Mouse (Mus musculus) E14TG2a.4 (cell line): ENCODE measurements around the gene Elof1.
A peak's percentile ranks its signal among the peaks of the same experiment; 100 is the strongest.

Experiments used
- H3K27me3 ChIP-seq: 2 replicates; pipeline ENCODE4 v1.6.1; 2014; ENCODE audit warnings: low read length, control low read depth; ENCODE audit not compliant: insufficient read depth
- H3K36me3 ChIP-seq: 2 replicates; pipeline ENCODE4 v1.6.1; 2014; ENCODE audit warnings: low read length, control low read depth; ENCODE audit not compliant: insufficient read depth
- H3K4me1 ChIP-seq: replicated peaks from 2 replicates; pipeline ENCODE4 v1.6.1; 2014; ENCODE audit warnings: low read depth, low read length, control low read depth
- H3K4me3 ChIP-seq: replicated peaks from 2 replicates; pipeline ENCODE4 v1.5.1; 2014; ENCODE audit warnings: mild to moderate bottlenecking, low read length
- H3K9me3 ChIP-seq: 2 replicates; pipeline ENCODE4 v1.6.1; 2014; ENCODE audit warnings: low read length, control low read depth
- CTCF ChIP-seq: conservative IDR thresholded peaks from 2 replicates; pipeline ENCODE4 v1.5.1; 2014; ENCODE audit warnings: low read length
- NANOG ChIP-seq: IDR thresholded peaks from 2 replicates; pipeline ENCODE4 v1.6.1; 2014; ENCODE audit warnings: borderline replicate concordance, low read length, mixed read lengths
- POU5F1 ChIP-seq: IDR thresholded peaks from 2 replicates; pipeline ENCODE4 v1.6.1; 2014; ENCODE audit warnings: low read length, borderline replicate concordance

Elof1 gene

DNA sequence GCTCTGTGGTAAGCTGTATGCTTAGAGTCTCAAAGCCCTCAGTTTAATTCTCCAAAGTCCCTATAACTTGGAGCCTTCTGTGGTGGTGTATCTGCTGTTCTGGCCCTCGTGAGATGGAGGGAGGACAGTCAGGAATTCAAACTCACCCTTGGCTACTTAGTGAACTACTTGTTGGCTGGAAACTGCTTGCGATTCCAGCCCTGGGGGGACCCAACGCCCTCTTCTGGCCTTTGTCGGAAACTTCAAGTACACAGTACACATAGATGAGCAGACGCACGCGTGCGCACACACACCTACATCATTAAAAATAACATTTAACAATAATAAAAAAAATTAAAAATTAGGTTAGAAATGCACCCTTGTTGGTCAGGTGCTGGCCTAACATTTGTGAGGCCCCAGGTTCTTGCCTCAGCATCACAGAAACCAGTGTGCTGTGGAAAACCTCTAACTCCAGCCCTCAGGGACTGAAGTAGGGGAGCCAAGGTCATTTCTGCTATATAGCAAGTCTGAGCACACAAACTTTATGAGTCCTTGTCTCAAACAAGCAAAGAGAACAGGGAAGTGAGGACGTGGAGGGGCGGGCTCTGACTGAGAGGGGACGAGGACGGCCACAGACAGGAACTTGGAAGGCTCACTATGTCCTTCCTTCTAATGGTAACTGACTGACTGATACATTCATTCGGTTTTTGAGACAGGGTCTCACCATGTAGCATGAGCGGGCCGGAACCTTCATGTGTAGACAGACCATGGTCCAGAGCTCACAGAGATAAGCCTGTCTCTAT lies 8.5 kb upstream of the Elof1 start:
- peaks cover 27% of the 10 kb centered on the region for H3K36me3 ChIP-seq
- no peaks in the 10 kb centered on the region for H3K9me3 ChIP-seq
- TF ChIP-seq NANOG = no peak
- peak; percentile 40 for TF ChIP-seq CTCF
- no peak overlapping the region for H3K4me3 ChIP-seq
- peaks cover 33% of the 10 kb centered on the region for H3K27me3 ChIP-seq
- H3K4me1 ChIP-seq = peaks cover 49% of the 10 kb centered on the region

DNA sequence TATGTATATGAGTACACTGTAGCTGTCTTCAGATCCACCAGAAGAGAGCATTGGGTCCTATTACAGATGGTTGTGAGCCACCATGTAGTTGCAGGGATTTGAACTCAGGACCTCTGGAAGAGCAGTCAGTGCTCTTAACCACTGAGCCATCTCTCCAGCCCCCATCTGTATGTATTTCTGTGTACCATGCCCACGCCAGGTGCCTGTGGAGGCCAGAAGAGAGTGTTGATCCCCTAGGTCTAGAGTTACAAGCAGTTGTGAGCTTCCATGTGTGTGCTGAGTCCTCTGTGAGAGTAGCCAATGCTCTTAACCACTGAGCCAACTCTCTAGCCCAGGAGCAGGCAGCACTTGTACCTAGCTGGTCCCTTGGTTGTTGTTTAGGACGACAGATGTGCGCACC lies 7.2 kb upstream of the Elof1 start:
- no peak overlapping the region for H3K4me3 ChIP-seq
- H3K27me3 ChIP-seq = peaks cover 25% of the 10 kb centered on the region
- no peaks in the 10 kb centered on the region for H3K9me3 ChIP-seq
- peaks cover 19% of the 10 kb centered on the region for H3K36me3 ChIP-seq
- H3K4me1 ChIP-seq = peaks cover 36% of the 10 kb centered on the region
- no peak for TF ChIP-seq NANOG
- no peak for TF ChIP-seq CTCF
- TF ChIP-seq POU5F1 = no peak

- Histone ChIP-seq H3K36me3 (peaks cover 12% of the 10 kb centered on the region; the same call in 1 of the 2 replicates), H3K9me3 (no peaks in the 10 kb centered on the region), H3K4me3 (no peak overlapping the region), H3K27me3 (peaks cover 18% of the 10 kb centered on the region), H3K4me1 (peaks cover 37% of the 10 kb centered on the region)
- TF ChIP-seq NANOG = no peak
- TF ChIP-seq POU5F1 = no peak
- TF ChIP-seq CTCF = no peak
Measured at GRCm38 (mm10) chr9:22123069-22123609, 6.2 kb upstream of the Elof1 start.

DNA sequence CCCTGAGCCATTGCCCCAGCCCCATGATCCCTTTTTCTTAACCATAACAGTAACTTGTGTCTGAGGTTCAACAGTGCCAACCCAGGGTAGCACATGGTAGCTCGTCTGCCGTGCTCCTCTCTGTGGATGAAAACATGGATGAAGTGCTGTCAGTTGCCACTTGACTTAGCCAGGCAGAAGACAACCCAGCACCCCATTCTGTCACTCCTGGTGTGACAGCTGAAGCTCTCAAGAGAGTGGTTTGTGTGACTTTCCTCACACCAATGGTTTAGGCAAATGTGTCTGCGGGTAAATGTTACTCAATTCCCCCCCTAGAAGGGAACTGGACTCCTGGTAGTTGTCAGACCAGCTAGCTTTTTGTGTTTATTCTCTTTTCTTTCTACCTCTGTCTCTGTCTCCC lies 5.0 kb upstream of the Elof1 start:
- H3K4me3 ChIP-seq = no peak overlapping the region
- TF ChIP-seq POU5F1 = no peak
- no peak for TF ChIP-seq NANOG
- no peak for TF ChIP-seq CTCF
- peaks cover 15% of the 10 kb centered on the region for H3K27me3 ChIP-seq
- H3K4me1 ChIP-seq = peaks cover 37% of the 10 kb centered on the region
- peaks cover 5% of the 10 kb centered on the region; the same call in 1 of the 2 replicates for H3K36me3 ChIP-seq
- H3K9me3 ChIP-seq = no peaks in the 10 kb centered on the region

- no peak for TF ChIP-seq NANOG
- no peak for TF ChIP-seq POU5F1
- TF ChIP-seq CTCF = no peak
- no peaks in the 10 kb centered on the region for H3K9me3 ChIP-seq
- H3K4me3 ChIP-seq = no peak overlapping the region
- 0 out of 2 replicates have a peak, but pooled peaks cover under 1% of the 10 kb centered on the region for H3K36me3 ChIP-seq
- H3K4me1 ChIP-seq = peaks cover 32% of the 10 kb centered on the region
- H3K27me3 ChIP-seq = peaks cover 14% of the 10 kb centered on the region; the same call in 1 of the 2 replicates
Measured at GRCm38 (mm10) chr9:22121545-22121944, 4.6 kb upstream of the Elof1 start.

DNA sequence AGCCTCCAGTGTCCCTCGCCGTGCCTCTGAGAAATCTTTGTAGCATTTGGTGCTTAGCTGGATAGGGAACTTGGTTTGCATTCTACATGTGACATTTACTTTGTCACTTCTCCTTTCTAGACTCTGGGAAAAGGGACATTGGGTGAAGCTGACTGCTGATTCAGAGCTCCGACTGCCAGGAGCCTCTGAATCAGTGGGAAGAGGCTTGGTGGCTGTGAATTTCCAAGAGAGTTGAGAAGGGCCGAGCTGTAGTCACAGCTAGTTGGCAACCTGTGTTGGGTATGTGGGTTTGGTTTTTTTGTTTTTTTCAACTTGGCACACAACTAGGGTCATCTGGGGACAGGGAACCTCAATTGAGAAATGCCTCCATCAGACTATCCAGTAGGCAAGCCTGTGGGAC lies 2.6 kb upstream of the Elof1 start:
- Histone ChIP-seq H3K9me3 (no peaks in the 10 kb centered on the region), H3K4me1 (peaks cover 23% of the 10 kb centered on the region), H3K27me3 (peaks cover 14% of the 10 kb centered on the region; the same call in 1 of the 2 replicates), H3K36me3 (peaks cover 3% of the 10 kb centered on the region; the same call in 1 of the 2 replicates), H3K4me3 (no peak overlapping the region)
- TF ChIP-seq NANOG (no peak), CTCF (no peak), POU5F1 (no peak)

GRCm38 (mm10) chr9:22117754-22118456 lies 933 bp upstream of the Elof1 start:
- H3K4me3 ChIP-seq = peak overlapping the region; percentile 93
- TF ChIP-seq POU5F1 (no peak), CTCF (peak; percentile 51), NANOG (no peak)
- H3K27me3 ChIP-seq = peaks cover 13% of the 10 kb centered on the region; the same call in 1 of the 2 replicates
- H3K9me3 ChIP-seq = no peaks in the 10 kb centered on the region
- H3K36me3 ChIP-seq = peaks cover 19% of the 10 kb centered on the region
- peaks cover 23% of the 10 kb centered on the region for H3K4me1 ChIP-seq

- no peak for TF ChIP-seq CTCF
- no peak for TF ChIP-seq POU5F1
- no peak for TF ChIP-seq NANOG
- Histone ChIP-seq H3K4me1 (peaks cover 23% of the 10 kb centered on the region), H3K36me3 (peaks cover 37% of the 10 kb centered on the region), H3K27me3 (peaks cover 5% of the 10 kb centered on the region; the same call in 1 of the 2 replicates), H3K4me3 (peak overlapping the region; percentile 93), H3K9me3 (no peaks in the 10 kb centered on the region)
Measured at GRCm38 (mm10) chr9:22116086-22116485, 886 bp downstream of the Elof1 start.

GRCm38 (mm10) chr9:22115635-22116034 lies 1.3 kb downstream of the Elof1 start:
- Histone ChIP-seq H3K27me3 (0 out of 2 replicates have a peak, but pooled peaks cover 3% of the 10 kb centered on the region), H3K4me3 (peak overlapping the region; percentile 93), H3K4me1 (peaks cover 23% of the 10 kb centered on the region), H3K9me3 (no peaks in the 10 kb centered on the region), H3K36me3 (peaks cover 42% of the 10 kb centered on the region)
- TF ChIP-seq POU5F1 = no peak
- TF ChIP-seq CTCF = no peak
- no peak for TF ChIP-seq NANOG
